Mouse (Mus musculus): ENCODE measurements around the gene Samd4b. TPM values are rescaled to one million over a fixed set of nuclear protein-coding genes. Genes with fewer than 3 reads are reported as not detected.
"Not testable (repeated sequence)": the region's sequence is repeated elsewhere in the genome, so short reads cannot be mapped to it uniquely, and the experiment has no call there.

Samd4b gene
- polyA plus RNA-seq, 1 experiment from 2014 or later: 33.6 TPM

- Histone ChIP-seq H3K27me3 (no peaks in the 10 kb centered on the region), H3K27ac (no peak overlapping the region), H3K4me2 (peak overlapping the region; percentile 1; the same call in 1 of the 2 replicates), H3K4me3 (replicated peaks) (no peak overlapping the region), H3K4me1 (peaks cover 8% of the 10 kb centered on the region), H3K36me3 (no peaks in the 10 kb centered on the region), H3K9ac (no peak overlapping the region), H3K9me3 (replicated peaks) (no peaks in the 10 kb centered on the region)
- peak; percentile 40; the same call in 1 of the 2 replicates for ATAC-seq (replicated peaks; ENCODE audit: low FRiP score)
- 10% methylated on average over 19 of the region's 19 CpGs for WGBS
Measured at GRCm38 (mm10) chr7:28527922-28528719, 69.8 kb downstream of the Samd4b start.

GRCm38 (mm10) chr7:28522536-28522935, 75.4 kb downstream of the Samd4b start, which contains the start of gene Ifnl3:
TSS of gene Ifnl3 (plus strand) at chr7:28522836.
- H3K27me3 ChIP-seq; H3K36me3 ChIP-seq; ATAC-seq (replicated peaks; ENCODE audit: low FRiP score); H3K27ac ChIP-seq; H3K4me2 ChIP-seq; H3K4me3 ChIP-seq (replicated peaks); H3K4me1 ChIP-seq; H3K9ac ChIP-seq; H3K9me3 ChIP-seq (replicated peaks): not testable (repeated sequence)
- 75% methylated on average over 5 of the region's 6 CpGs for WGBS

GRCm38 (mm10) chr7:28511441-28511840, 86.5 kb downstream of the Samd4b start:
- WGBS: 71% methylated on average over 8 of the region's 8 CpGs
- H3K27me3 ChIP-seq: no peaks in the 10 kb centered on the region
- H3K4me3 ChIP-seq (replicated peaks): no peak overlapping the region
- H3K9ac ChIP-seq: no peak overlapping the region
- no peak for ATAC-seq (replicated peaks; ENCODE audit: low FRiP score)
- no peaks in the 10 kb centered on the region for H3K36me3 ChIP-seq
- H3K9me3 ChIP-seq (replicated peaks): no peaks in the 10 kb centered on the region
- H3K27ac ChIP-seq: no peak overlapping the region
- no peaks in the 10 kb centered on the region for H3K4me1 ChIP-seq
- H3K4me2 ChIP-seq: no peak overlapping the region

GRCm38 (mm10) chr7:28510405-28510974, 87.5 kb downstream of the Samd4b start, which contains the start of gene Ifnl2:
TSS of gene Ifnl2 (minus strand) at chr7:28510455.
- WGBS: 65% methylated on average over 8 of the region's 8 CpGs
- ATAC-seq (replicated peaks; ENCODE audit: low FRiP score); H3K9me3 ChIP-seq (replicated peaks); H3K36me3 ChIP-seq; H3K27me3 ChIP-seq; H3K4me1 ChIP-seq; H3K9ac ChIP-seq; H3K27ac ChIP-seq; H3K4me2 ChIP-seq; H3K4me3 ChIP-seq (replicated peaks): not testable (repeated sequence)

GRCm38 (mm10) chr7:28509121-28509520, 88.8 kb downstream of the Samd4b start:
- H3K9me3 ChIP-seq (replicated peaks); H3K27ac ChIP-seq; H3K27me3 ChIP-seq; H3K36me3 ChIP-seq; H3K4me2 ChIP-seq; H3K4me3 ChIP-seq (replicated peaks); H3K9ac ChIP-seq; ATAC-seq (replicated peaks; ENCODE audit: low FRiP score); H3K4me1 ChIP-seq: not testable (repeated sequence)
- 69% methylated on average over 2 of the region's 2 CpGs for WGBS

GRCm38 (mm10) chr7:28505585-28505984, 92.4 kb downstream of the Samd4b start:
- H3K27ac ChIP-seq: no peak overlapping the region
- no peak overlapping the region for H3K4me3 ChIP-seq (replicated peaks)
- peaks cover 5% of the 10 kb centered on the region; the same call in 1 of the 2 replicates for H3K27me3 ChIP-seq
- no peak overlapping the region for H3K4me2 ChIP-seq
- H3K9ac ChIP-seq: no peak overlapping the region
- WGBS: 4% methylated on average over 5 of the region's 5 CpGs
- ATAC-seq (replicated peaks; ENCODE audit: low FRiP score): no peak
- H3K36me3 ChIP-seq: no peaks in the 10 kb centered on the region
- H3K9me3 ChIP-seq (replicated peaks): 0 out of 2 replicates have a peak, but pooled peaks cover 4% of the 10 kb centered on the region
- no peaks in the 10 kb centered on the region for H3K4me1 ChIP-seq

GRCm38 (mm10) chr7:28495426-28495825, 102.5 kb downstream of the Samd4b start:
- no peak for ATAC-seq (replicated peaks; ENCODE audit: low FRiP score)
- Histone ChIP-seq H3K4me1 (peaks cover 5% of the 10 kb centered on the region; the same call in 1 of the 2 replicates), H3K9me3 (replicated peaks) (no peaks in the 10 kb centered on the region), H3K9ac (no peak overlapping the region), H3K36me3 (no peaks in the 10 kb centered on the region), H3K4me3 (replicated peaks) (no peak overlapping the region), H3K27me3 (no peaks in the 10 kb centered on the region), H3K27ac (no peak overlapping the region), H3K4me2 (no peak overlapping the region)
- WGBS: 66% methylated on average over 11 of the region's 11 CpGs

- ATAC-seq (replicated peaks; ENCODE audit: low FRiP score): no peak
- Histone ChIP-seq H3K9me3 (replicated peaks) (no peaks in the 10 kb centered on the region), H3K27ac (no peak overlapping the region), H3K36me3 (no peaks in the 10 kb centered on the region), H3K9ac (no peak overlapping the region), H3K27me3 (peaks cover 9% of the 10 kb centered on the region; the same call in 1 of the 2 replicates), H3K4me1 (peaks cover 19% of the 10 kb centered on the region), H3K4me3 (replicated peaks) (no peak overlapping the region), H3K4me2 (no peak overlapping the region)
- WGBS: 89% methylated on average over 8 of the region's 8 CpGs
Measured at GRCm38 (mm10) chr7:28492310-28492709, 105.6 kb downstream of the Samd4b start.

- H3K27me3 ChIP-seq: peaks cover 16% of the 10 kb centered on the region
- peaks cover 19% of the 10 kb centered on the region for H3K4me1 ChIP-seq
- H3K9me3 ChIP-seq (replicated peaks): no peaks in the 10 kb centered on the region
- H3K27ac ChIP-seq: no peak overlapping the region
- peak overlapping the region; percentile 18 for H3K4me3 ChIP-seq (replicated peaks)
- no peak overlapping the region for H3K9ac ChIP-seq
- no peak for ATAC-seq (replicated peaks; ENCODE audit: low FRiP score)
- WGBS: 30% methylated on average over 14 of the region's 14 CpGs
- no peaks in the 10 kb centered on the region for H3K36me3 ChIP-seq
- peak overlapping the region; percentile 44 for H3K4me2 ChIP-seq
Measured at GRCm38 (mm10) chr7:28490903-28491302, 107.0 kb downstream of the Samd4b start.

GRCm38 (mm10) chr7:28490410-28490809, 107.5 kb downstream of the Samd4b start:
- peaks cover 19% of the 10 kb centered on the region for H3K4me1 ChIP-seq
- H3K27ac ChIP-seq: no peak overlapping the region
- WGBS: 4% methylated on average over 10 of the region's 10 CpGs
- H3K9me3 ChIP-seq (replicated peaks): no peaks in the 10 kb centered on the region
- peaks cover 16% of the 10 kb centered on the region for H3K27me3 ChIP-seq
- peak; percentile 64 for ATAC-seq (replicated peaks; ENCODE audit: low FRiP score)
- no peaks in the 10 kb centered on the region for H3K36me3 ChIP-seq
- peak overlapping the region; percentile 44 for H3K4me2 ChIP-seq
- H3K9ac ChIP-seq: no peak overlapping the region
- H3K4me3 ChIP-seq (replicated peaks): peak overlapping the region; percentile 18

GRCm38 (mm10) chr7:28488030-28488491, 109.9 kb downstream of the Samd4b start:
- Histone ChIP-seq H3K27ac (no peak overlapping the region), H3K4me3 (replicated peaks) (peak overlapping the region; percentile 27), H3K36me3 (no peaks in the 10 kb centered on the region), H3K4me2 (peak overlapping the region; percentile 56), H3K9ac (no peak overlapping the region), H3K4me1 (peaks cover 19% of the 10 kb centered on the region), H3K27me3 (peaks cover 16% of the 10 kb centered on the region), H3K9me3 (replicated peaks) (no peaks in the 10 kb centered on the region)
- 3% methylated on average over 16 of the region's 16 CpGs for WGBS
- no peak for ATAC-seq (replicated peaks; ENCODE audit: low FRiP score)

- Histone ChIP-seq H3K36me3 (no peaks in the 10 kb centered on the region), H3K27me3 (peaks cover 16% of the 10 kb centered on the region), H3K4me3 (replicated peaks) (no peak overlapping the region), H3K27ac (no peak overlapping the region), H3K9me3 (replicated peaks) (no peaks in the 10 kb centered on the region), H3K4me1 (peaks cover 13% of the 10 kb centered on the region), H3K9ac (no peak overlapping the region), H3K4me2 (no peak overlapping the region)
- ATAC-seq (replicated peaks; ENCODE audit: low FRiP score): no peak
- WGBS: 28% methylated on average over 4 of the region's 4 CpGs
Measured at GRCm38 (mm10) chr7:28484192-28484591, 113.8 kb downstream of the Samd4b start.

Data from kidney, embryonic 15.5 days (tissue).